Mouse (Mus musculus): ENCODE results near the gene Prdx2. TPM values are rescaled to one million over a fixed set of nuclear protein-coding genes. Genes with fewer than 3 reads are reported as not detected.
A peak's percentile ranks its signal among the peaks of the same experiment; 100 is the strongest.

The Prdx2 gene
- polyA plus RNA-seq, 1 experiment from 2014 or later: 771 TPM

DNA sequence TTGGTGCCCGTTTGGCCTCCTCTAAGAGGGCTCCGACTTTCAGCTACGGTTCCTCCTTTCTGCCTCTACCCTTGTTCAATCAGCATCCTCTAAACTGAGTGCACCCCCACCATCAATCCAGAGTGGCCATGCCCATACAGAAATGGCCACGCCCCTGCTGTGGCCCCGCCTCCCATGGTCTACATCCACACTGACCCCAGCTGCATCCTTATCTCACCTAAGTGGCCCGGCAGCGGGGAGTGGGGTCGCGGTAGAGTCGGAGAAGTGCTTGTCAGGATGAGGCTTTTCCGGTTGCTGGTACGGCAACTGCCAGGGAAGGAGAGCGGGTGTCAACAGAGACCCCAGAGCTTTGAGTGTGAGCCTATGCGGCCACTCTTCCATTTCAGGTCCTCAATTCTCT is 33.9 kb upstream of the Prdx2 start:
- ATAC-seq (replicated peaks; ENCODE audit: low FRiP score, low TSS enrichment, low read depth): no peak; the same call in 1 of the 2 replicates

DNA sequence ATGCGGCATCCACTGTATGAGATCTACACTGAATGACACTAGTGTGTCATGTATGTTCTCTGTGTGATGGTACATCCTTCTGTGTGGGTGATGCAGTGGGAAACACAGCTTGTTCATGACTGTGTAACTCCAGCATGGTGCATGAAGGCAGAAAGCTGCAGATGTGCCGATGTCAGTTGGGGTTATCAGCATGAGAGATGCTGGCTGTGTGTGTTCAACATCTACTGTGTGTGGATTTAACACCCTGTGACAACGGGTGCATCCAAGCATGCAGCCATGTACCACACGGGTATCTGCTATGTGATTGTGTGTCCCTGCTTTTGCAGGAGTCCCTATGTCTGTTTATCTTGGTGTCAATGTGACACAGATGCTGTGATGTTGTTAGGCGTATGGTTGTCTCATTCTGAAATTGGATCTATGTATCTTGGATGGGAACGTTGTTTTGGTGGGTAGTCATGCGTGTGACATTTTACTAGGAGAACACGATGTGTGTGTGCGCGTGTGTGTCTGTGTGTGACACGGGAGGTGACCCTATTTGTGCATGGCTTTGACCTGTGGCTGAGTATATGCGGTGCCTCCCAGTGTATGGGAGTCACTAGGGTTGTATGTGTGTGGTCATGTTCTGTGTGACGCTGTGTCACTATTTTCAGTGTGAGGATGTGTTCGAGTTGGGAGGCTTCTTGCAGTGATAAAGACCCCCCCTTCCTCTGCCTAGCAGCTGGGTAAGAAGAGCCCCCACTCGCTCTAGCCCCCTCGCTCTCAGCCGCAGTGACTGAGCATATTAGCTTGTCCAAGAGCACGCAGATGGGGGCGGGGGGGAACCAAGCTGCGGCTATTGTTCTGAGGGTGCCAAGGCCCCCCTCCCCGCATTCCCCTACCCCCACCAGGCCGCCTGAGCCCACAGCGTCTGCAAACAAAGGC is 33.1 kb upstream of the Prdx2 start:
- ATAC-seq (replicated peaks; ENCODE audit: low FRiP score, low TSS enrichment, low read depth): no peak

More for the DNA sequence above, 33.9 kb upstream of the Prdx2 start:
- Histone ChIP-seq H3K9me3 (ENCODE audit: control insufficient read depth, low read length) (no peaks in the 10 kb centered on the region), H3K27me3 (replicated peaks; ENCODE audit: control insufficient read depth, insufficient read depth, low read length) (peaks cover 73% of the 10 kb centered on the region), H3K9ac (ENCODE audit: low read length) (no peak overlapping the region), H3K4me1 (replicated peaks; ENCODE audit: control insufficient read depth, insufficient read depth, low read length) (peaks cover 10% of the 10 kb centered on the region), H3K4me3 (ENCODE audit: low read depth, low read length) (no peak overlapping the region), H3K36me3 (ENCODE audit: control insufficient read depth, insufficient read depth, low read length) (no peaks in the 10 kb centered on the region), H3K27ac (ENCODE audit: low read depth) (no peak overlapping the region), H3K4me2 (ENCODE audit: low read length) (no peak overlapping the region)
- 5% methylated on average over 14 of the region's 14 CpGs for WGBS
- no peak for DNase-seq (ENCODE audit: low spot score)

DNA sequence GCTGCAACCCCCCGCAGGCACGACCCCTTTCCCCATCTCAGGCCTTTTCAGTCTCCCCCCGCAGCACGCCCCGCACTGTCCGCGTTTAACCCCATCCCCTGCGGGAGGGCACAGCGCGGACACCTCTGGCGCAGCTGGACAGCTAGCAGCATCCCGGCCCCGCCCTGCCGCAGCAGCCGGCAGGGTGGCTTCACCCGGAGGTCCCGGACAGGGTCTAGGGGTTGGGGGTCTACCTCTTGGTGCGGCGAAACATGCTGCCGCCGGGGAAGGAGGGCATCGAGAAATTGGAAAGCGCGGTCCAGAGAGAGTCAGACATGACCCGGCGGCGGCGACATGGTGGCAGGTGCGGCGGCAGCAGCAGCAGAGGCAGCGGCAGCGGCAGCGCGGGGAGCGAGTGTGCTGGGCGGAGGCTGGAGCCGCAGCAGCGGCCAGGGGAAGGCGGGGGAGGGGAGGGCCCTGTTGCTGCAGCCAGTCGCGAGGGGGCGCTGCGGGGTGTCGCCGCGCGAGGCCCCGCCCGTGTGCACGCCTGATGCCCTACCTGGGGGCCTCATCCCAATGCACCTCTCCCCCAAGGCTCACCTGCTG is 32.3 kb upstream of the Prdx2 start, which contains the start of gene Mast1:
TSS of gene Mast1 (minus strand) at position 398 of the 585 bp plus-strand sequence.
- Histone ChIP-seq H3K27me3 (replicated peaks; ENCODE audit: control insufficient read depth, insufficient read depth, low read length) (peaks cover 61% of the 10 kb centered on the region), H3K27ac (ENCODE audit: low read depth) (no peak within 1 kb of the TSS), H3K4me2 (ENCODE audit: low read length) (peak within 1 kb of the TSS; percentile 62), H3K36me3 (ENCODE audit: control insufficient read depth, insufficient read depth, low read length) (no peaks in the 10 kb centered on the region), H3K9ac (ENCODE audit: low read length) (peak within 1 kb of the TSS; percentile 17; the same call in 1 of the 2 replicates), H3K9me3 (ENCODE audit: control insufficient read depth, low read length) (no peaks in the 10 kb centered on the region), H3K4me3 (ENCODE audit: low read depth, low read length) (peak within 1 kb of the TSS; percentile 39), H3K4me1 (replicated peaks; ENCODE audit: control insufficient read depth, insufficient read depth, low read length) (peaks cover 10% of the 10 kb centered on the region)
- DNase-seq (ENCODE audit: low spot score): peak; percentile 78
- WGBS: under 1% methylated on average over 49 of the region's 50 CpGs
- ATAC-seq (replicated peaks; ENCODE audit: low FRiP score, low TSS enrichment, low read depth): peak; percentile 56; the same call in 1 of the 2 replicates

More for the DNA sequence above, 33.1 kb upstream of the Prdx2 start:
- H3K4me1 ChIP-seq (replicated peaks; ENCODE audit: control insufficient read depth, insufficient read depth, low read length): peaks cover 10% of the 10 kb centered on the region
- H3K36me3 ChIP-seq (ENCODE audit: control insufficient read depth, insufficient read depth, low read length): no peaks in the 10 kb centered on the region
- no peak for DNase-seq (ENCODE audit: low spot score)
- 24% methylated on average over 23 of the region's 23 CpGs for WGBS
- peak overlapping the region; percentile 62 for H3K4me2 ChIP-seq (ENCODE audit: low read length)
- H3K27ac ChIP-seq (ENCODE audit: low read depth): no peak overlapping the region
- peak overlapping the region; percentile 39 for H3K4me3 ChIP-seq (ENCODE audit: low read depth, low read length)
- peaks cover 68% of the 10 kb centered on the region for H3K27me3 ChIP-seq (replicated peaks; ENCODE audit: control insufficient read depth, insufficient read depth, low read length)
- H3K9me3 ChIP-seq (ENCODE audit: control insufficient read depth, low read length): no peaks in the 10 kb centered on the region
- peak overlapping the region; percentile 17; the same call in 1 of the 2 replicates for H3K9ac ChIP-seq (ENCODE audit: low read length)

DNA sequence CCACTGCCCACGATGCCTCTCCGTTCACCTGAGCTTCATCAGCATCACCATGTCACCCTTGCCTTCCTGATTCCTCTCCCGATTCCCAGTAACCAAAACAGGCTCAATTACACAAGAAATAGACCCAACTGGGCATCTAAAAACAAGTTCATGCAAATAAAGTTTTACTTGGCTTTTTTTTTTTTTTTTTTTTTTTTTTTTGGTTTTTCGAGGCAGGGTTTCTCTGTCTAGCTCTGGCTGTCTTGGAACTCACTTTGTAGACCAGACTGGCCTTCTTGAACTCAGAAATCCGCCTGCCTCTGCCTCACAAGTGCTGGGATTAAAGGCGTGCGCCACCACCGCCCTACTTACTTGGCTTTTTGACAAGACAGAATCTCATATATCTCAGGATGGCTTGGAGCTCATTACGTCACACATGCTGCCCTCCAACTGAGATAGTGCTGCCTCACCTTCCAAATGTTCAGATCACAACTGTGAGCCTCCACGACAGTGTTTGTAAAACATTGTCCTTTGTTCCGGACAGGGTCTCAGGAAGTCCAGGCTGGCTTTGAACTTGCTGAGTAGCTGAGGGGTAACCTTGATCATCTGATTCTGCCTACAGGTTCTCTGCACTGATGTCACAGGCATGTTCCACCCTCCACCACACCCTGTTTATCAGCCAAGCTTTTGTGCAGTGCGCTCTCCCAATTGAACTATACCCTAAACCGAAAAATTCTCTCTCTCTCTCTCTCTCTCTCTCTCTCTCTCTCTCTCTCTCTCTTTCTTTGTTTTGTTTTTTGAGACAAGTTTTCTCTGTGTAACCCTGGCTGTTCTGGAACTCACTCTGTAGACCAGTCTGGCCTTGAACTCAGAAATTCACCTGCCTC is 31.5 kb upstream of the Prdx2 start:
- Histone ChIP-seq H3K27me3 (replicated peaks; ENCODE audit: control insufficient read depth, insufficient read depth, low read length) (peaks cover 62% of the 10 kb centered on the region), H3K4me2 (ENCODE audit: low read length) (peak overlapping the region; percentile 62), H3K4me3 (ENCODE audit: low read depth, low read length) (no peak overlapping the region), H3K36me3 (ENCODE audit: control insufficient read depth, insufficient read depth, low read length) (no peaks in the 10 kb centered on the region), H3K9ac (ENCODE audit: low read length) (no peak overlapping the region), H3K4me1 (replicated peaks; ENCODE audit: control insufficient read depth, insufficient read depth, low read length) (peaks cover 10% of the 10 kb centered on the region), H3K9me3 (ENCODE audit: control insufficient read depth, low read length) (no peaks in the 10 kb centered on the region), H3K27ac (ENCODE audit: low read depth) (no peak overlapping the region)
- DNase-seq (ENCODE audit: low spot score) (no peak), ATAC-seq (replicated peaks; ENCODE audit: low FRiP score, low TSS enrichment, low read depth) (no peak)
- WGBS: 59% methylated on average over 13 of the region's 13 CpGs

DNA sequence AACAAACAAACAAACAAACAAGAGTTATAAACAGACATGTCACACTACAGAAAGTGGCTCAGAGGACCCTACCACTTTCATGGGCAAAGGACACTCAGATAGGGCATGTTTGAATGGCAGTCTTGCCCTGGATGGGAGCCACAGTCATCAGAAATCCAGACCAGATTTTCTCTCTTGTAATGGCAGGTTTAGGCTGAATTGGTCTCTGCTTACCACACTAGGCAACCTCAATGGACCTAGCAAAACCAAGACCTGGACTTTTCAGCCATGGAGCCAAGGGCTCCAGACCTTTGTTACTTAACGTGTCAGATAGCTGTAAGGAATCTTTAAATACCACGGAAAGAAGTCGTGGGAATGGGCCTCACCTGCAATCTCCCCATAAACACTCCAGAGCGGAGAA is 25.7 kb upstream of the Prdx2 start:
- H3K27ac ChIP-seq (ENCODE audit: low read depth): no peak overlapping the region
- 20% methylated on average over 4 of the region's 4 CpGs for WGBS
- no peaks in the 10 kb centered on the region for H3K36me3 ChIP-seq (ENCODE audit: control insufficient read depth, insufficient read depth, low read length)
- no peak overlapping the region for H3K4me3 ChIP-seq (ENCODE audit: low read depth, low read length)
- H3K9me3 ChIP-seq (ENCODE audit: control insufficient read depth, low read length): 0 out of 2 replicates have a peak, but pooled peaks cover 2% of the 10 kb centered on the region
- H3K4me1 ChIP-seq (replicated peaks; ENCODE audit: control insufficient read depth, insufficient read depth, low read length): 0 out of 2 replicates have a peak, but pooled peaks cover 4% of the 10 kb centered on the region
- peaks cover 67% of the 10 kb centered on the region for H3K27me3 ChIP-seq (replicated peaks; ENCODE audit: control insufficient read depth, insufficient read depth, low read length)
- H3K4me2 ChIP-seq (ENCODE audit: low read length): no peak overlapping the region
- ATAC-seq (replicated peaks; ENCODE audit: low FRiP score, low TSS enrichment, low read depth) (no peak), DNase-seq (ENCODE audit: low spot score) (no peak)
- no peak overlapping the region for H3K9ac ChIP-seq (ENCODE audit: low read length)

DNA sequence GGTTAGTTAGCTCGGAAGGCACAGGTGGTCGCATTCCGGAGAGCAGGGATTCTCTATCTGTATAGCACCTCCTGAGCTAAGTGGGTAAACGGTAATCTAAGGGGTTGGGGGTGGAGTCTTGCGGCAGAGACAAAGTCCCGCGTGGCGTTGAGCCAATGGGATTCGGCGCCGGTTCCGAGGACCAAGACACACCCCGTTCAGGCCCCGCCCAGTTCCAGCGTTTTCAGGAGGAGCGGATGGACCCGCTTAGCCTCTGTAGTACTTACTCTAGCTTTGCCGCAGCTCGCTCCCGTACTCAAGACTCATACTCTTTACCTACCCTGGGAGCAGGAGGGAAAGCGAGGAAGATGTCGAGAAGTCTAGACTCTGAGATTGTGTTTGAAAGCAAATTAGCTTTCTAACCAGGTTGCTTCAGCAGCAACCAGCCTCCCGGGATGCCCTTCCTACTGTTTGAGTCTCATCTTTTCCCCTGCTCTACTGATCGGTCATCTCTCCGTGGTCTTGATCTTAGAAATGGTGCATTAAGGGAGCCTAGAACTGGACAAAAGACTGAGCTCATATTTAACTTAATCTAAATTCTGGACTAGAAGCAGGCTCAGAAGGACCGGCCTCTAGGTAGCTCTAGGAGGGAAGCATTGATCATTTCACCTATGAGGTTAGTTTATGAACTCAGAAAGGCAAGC is 24.8 kb upstream of the Prdx2 start:
- DNase-seq (ENCODE audit: low spot score): peak; percentile 67

DNA sequence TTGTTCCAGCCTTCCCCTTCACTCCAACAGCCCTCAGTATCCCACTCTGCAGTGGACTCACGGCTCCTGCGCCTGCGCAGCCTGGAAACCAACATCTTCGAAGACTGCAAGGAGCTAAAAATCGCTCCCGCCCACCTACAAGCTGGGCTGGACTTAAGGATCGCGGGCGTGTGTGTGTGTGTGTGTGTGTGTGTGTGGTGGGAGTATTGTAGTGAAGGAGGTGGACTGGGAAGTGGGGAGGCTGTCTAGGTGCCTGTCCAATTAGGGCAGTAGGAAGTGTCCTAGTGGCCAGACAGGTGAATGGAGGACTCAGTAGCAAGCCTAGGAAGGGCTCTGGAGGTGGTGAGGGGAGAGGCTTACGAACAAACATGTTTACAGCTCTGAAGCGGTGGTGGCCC is 24.2 kb upstream of the Prdx2 start:
- H3K4me2 ChIP-seq (ENCODE audit: low read length): 0 out of 2 replicates have a peak overlapping the region, but pooled peaks have one; percentile 57

More for the DNA sequence above, 24.8 kb upstream of the Prdx2 start:
- Histone ChIP-seq H3K9me3 (ENCODE audit: control insufficient read depth, low read length) (0 out of 2 replicates have a peak, but pooled peaks cover 2% of the 10 kb centered on the region), H3K27ac (ENCODE audit: low read depth) (no peak overlapping the region), H3K36me3 (ENCODE audit: control insufficient read depth, insufficient read depth, low read length) (no peaks in the 10 kb centered on the region), H3K4me1 (replicated peaks; ENCODE audit: control insufficient read depth, insufficient read depth, low read length) (0 out of 2 replicates have a peak, but pooled peaks cover 4% of the 10 kb centered on the region), H3K27me3 (replicated peaks; ENCODE audit: control insufficient read depth, insufficient read depth, low read length) (peaks cover 65% of the 10 kb centered on the region), H3K4me2 (ENCODE audit: low read length) (0 out of 2 replicates have a peak overlapping the region, but pooled peaks have one; percentile 13), H3K4me3 (ENCODE audit: low read depth, low read length) (peak overlapping the region; percentile 16; the same call in 1 of the 2 replicates), H3K9ac (ENCODE audit: low read length) (no peak overlapping the region)
- WGBS: 2% methylated on average over 26 of the region's 26 CpGs
- ATAC-seq (replicated peaks; ENCODE audit: low FRiP score, low TSS enrichment, low read depth): peak; percentile 57; the same call in 1 of the 2 replicates

More for the DNA sequence above, 24.2 kb upstream of the Prdx2 start:
- no peak overlapping the region for H3K9ac ChIP-seq (ENCODE audit: low read length)
- no peak overlapping the region for H3K27ac ChIP-seq (ENCODE audit: low read depth)
- DNase-seq (ENCODE audit: low spot score): peak; percentile 56
- no peak for ATAC-seq (replicated peaks; ENCODE audit: low FRiP score, low TSS enrichment, low read depth)
- 9% methylated on average over 11 of the region's 11 CpGs for WGBS
- no peaks in the 10 kb centered on the region for H3K36me3 ChIP-seq (ENCODE audit: control insufficient read depth, insufficient read depth, low read length)
- 0 out of 2 replicates have a peak, but pooled peaks cover 2% of the 10 kb centered on the region for H3K9me3 ChIP-seq (ENCODE audit: control insufficient read depth, low read length)
- no peak overlapping the region for H3K4me3 ChIP-seq (ENCODE audit: low read depth, low read length)
- H3K27me3 ChIP-seq (replicated peaks; ENCODE audit: control insufficient read depth, insufficient read depth, low read length): peaks cover 70% of the 10 kb centered on the region
- H3K4me1 ChIP-seq (replicated peaks; ENCODE audit: control insufficient read depth, insufficient read depth, low read length): 0 out of 2 replicates have a peak, but pooled peaks cover 4% of the 10 kb centered on the region
